Mouse (Mus musculus) olfactory bulb, adult 2 months (tissue): ENCODE data around the gene Slc35f6. TPM values are rescaled to one million over a fixed set of nuclear protein-coding genes. Genes with fewer than 3 reads are reported as not detected.

Experiments
- H3K27ac ChIP-seq: fragments of 200-500 bp; 2 replicates; pipeline ENCODE4 v1.5.1; 2012; ENCODE audit warnings: low read depth, low read length; ENCODE audit not compliant: insufficient read depth
- H3K4me1 ChIP-seq: fragments of 200-500 bp; 2 replicates; pipeline ENCODE4 v1.6.1; 2012; ENCODE audit warnings: low read length; ENCODE audit not compliant: control insufficient read depth, insufficient read depth
- H3K4me3 ChIP-seq: fragments of 200-500 bp; 2 replicates; pipeline ENCODE4 v1.5.1; 2012; ENCODE audit warnings: mild to moderate bottlenecking, low read depth, low read length, moderate library complexity; ENCODE audit not compliant: insufficient read depth
- CTCF ChIP-seq: fragments of 200-500 bp; IDR thresholded peaks from 2 replicates; pipeline ENCODE4 v1.5.1; 2012; ENCODE audit warnings: low read depth, mild to moderate bottlenecking, low read length, moderate library complexity; ENCODE audit not compliant: insufficient read depth
- POLR2A ChIP-seq: fragments of 200-500 bp; IDR thresholded peaks from 2 replicates; pipeline ENCODE4 v1.6.1; 2012; ENCODE audit warnings: mild to moderate bottlenecking, low read depth, low read length, moderate library complexity; ENCODE audit not compliant: insufficient read depth
- WGBS: fragments of 180-500 bp; shearing (Covaris S2); methylation state at CpG from one replicate; pipeline ENCODE4 v1.1.7; 2018; 5-methylcytosine and 5-hydroxymethylcytosine counted together
- polyA plus RNA-seq: library from polyadenylated mRNA; stranded (reverse); fragments of >200 nt; gene quantifications from 2 replicates; pipeline ENCODE4 v1.2.4, GENCODE M21; 2012; ENCODE audit warnings: low replicate concordance; ENCODE audit not compliant: missing spikeins, insufficient read depth, insufficient read length

Gene Slc35f6
- polyA plus RNA-seq, 1 experiment, result not detected

DNA sequence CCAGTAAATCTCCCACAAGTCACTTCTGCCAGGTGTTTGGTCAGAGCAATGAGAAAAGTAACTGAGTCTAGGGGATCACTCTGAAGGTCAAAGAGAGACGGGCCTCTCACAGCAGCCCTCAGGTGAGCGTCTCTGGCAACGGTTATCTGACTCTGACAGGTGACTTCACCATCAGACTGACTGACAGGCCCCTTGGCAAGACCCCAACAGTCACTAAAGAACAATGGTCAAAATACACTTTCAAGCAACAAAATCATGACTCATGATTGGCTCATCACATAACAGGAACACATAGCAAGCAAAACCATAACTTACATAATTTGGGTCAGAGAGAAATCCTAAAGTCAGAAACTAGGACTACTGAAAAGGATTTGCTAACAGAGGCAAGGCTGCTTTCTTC lies 54.1 kb downstream of the Slc35f6 start:
- WGBS, result 92% methylated on average over 3 of the region's 3 CpGs
- Histone ChIP-seq H3K27ac (no peak overlapping the region), H3K4me1 (no peaks in the 10 kb centered on the region), H3K4me3 (no peak overlapping the region)
- no peak for TF ChIP-seq POLR2A
- no peak for TF ChIP-seq CTCF

Other genes with a start within 250 kb of the Slc35f6 start
- not detected in 2 replicates for gene Otof, start 186.0 kb upstream of the Slc35f6 start, polyA plus RNA-seq
- gene 1700001C02Rik, start 181.9 kb upstream of the Slc35f6 start, polyA plus RNA-seq, result not detected in 2 replicates
- not detected in 2 replicates for gene Cib4, start 102.1 kb upstream of the Slc35f6 start, polyA plus RNA-seq
- not detected in 2 replicates for gene Kcnk3, start 59.8 kb upstream of the Slc35f6 start, polyA plus RNA-seq
- gene Cenpa, start 18.8 kb downstream of the Slc35f6 start, polyA plus RNA-seq, result 423 TPM in 1 of 2 replicates, not detected in the other
- not detected in 2 replicates for gene Dpysl5, start 63.6 kb downstream of the Slc35f6 start, polyA plus RNA-seq
- gene Mapre3, start 166.7 kb downstream of the Slc35f6 start, polyA plus RNA-seq, result not detected in 2 replicates
- gene Tmem214, start 220.1 kb downstream of the Slc35f6 start, polyA plus RNA-seq, result not detected in 2 replicates
- gene Agbl5, start 240.8 kb downstream of the Slc35f6 start, polyA plus RNA-seq, result not detected in 2 replicates